Mouse (Mus musculus): ENCODE results near the gene Ankrd17. TPM values are rescaled to one million over a fixed set of nuclear protein-coding genes. Genes with fewer than 3 reads are reported as not detected.
A peak's percentile ranks its signal among the peaks of the same experiment; 100 is the strongest.

The Ankrd17 gene
- 0.48 and 0.51 TPM in 2 replicates for polyA plus RNA-seq (2012)

GRCm38 (mm10) chr5:90366121-90367066, at the start of gene Ankrd17:
TSS of gene Ankrd17 (minus strand) at chr5:90366577.
- H3K27me3 ChIP-seq (ENCODE audit: control insufficient read depth), result no peaks in the 10 kb centered on the region
- peaks cover 20% of the 10 kb centered on the region for H3K36me3 ChIP-seq (ENCODE audit: control insufficient read depth)
- H3K4me3 ChIP-seq (replicated peaks), result peak within 1 kb of the TSS; percentile 100
- H3K4me1 ChIP-seq (ENCODE audit: control insufficient read depth), result peaks cover 24% of the 10 kb centered on the region
- no peak for TF ChIP-seq TAL1 (IDR thresholded peaks at IDR 0.05; ENCODE audit: low read length)
- no peak for TF ChIP-seq GATA1 (IDR thresholded peaks at IDR 0.05; ENCODE audit: low read length)
- no peaks in the 10 kb centered on the region for H3K9me3 ChIP-seq (ENCODE audit: control insufficient read depth, low read length)

GRCm38 (mm10) chr5:90414925-90415295, 48.5 kb upstream of the Ankrd17 start:
- H3K9me3 ChIP-seq (ENCODE audit: control insufficient read depth, low read length), result no peaks in the 10 kb centered on the region
- TF ChIP-seq TAL1 (IDR thresholded peaks at IDR 0.05; ENCODE audit: low read length) (no peak), GATA1 (IDR thresholded peaks at IDR 0.05; ENCODE audit: low read length) (no peak)
- no peaks in the 10 kb centered on the region for H3K36me3 ChIP-seq (ENCODE audit: control insufficient read depth)
- no peak overlapping the region for H3K4me3 ChIP-seq (replicated peaks)
- no peaks in the 10 kb centered on the region for H3K4me1 ChIP-seq (ENCODE audit: control insufficient read depth)
- H3K27me3 ChIP-seq (ENCODE audit: control insufficient read depth), result no peaks in the 10 kb centered on the region

DNA sequence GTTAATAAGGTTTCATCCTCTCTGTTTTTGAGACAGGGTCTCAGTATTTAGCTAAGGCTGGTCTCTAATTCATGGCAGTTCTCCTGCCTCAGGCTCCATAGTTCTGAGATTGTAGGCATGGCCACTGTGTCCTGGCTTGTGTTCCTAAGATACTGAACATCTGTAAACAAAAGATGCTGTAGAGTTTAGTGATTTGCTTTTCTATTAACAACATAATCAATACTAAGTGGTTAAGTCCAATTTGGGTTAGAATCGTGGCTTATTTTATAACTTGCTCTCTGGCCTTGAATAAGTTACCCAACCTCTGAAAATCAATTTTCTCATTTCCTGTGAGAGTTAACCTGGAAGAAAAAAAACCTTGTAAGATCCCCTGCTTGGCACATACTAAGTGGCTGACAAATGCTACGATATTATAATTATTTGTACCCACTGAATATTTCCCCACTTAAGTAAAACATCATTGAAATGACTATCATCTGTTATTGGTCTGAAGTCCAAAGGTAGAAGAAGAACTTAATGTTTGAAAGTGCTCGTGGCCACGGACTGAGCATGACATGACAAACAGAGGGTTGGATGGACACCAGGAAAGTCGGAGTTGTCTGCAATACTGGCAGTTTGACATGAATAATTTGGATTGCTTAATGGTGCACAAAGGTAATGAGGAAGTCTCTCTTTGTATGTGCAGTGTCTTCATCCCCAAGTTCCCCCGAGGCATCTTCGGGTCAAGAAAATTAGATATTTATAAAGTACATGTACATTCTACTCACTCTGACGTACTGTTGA, 48.0 kb upstream of the Ankrd17 start:
- no peaks in the 10 kb centered on the region for H3K4me1 ChIP-seq (ENCODE audit: control insufficient read depth)
- H3K9me3 ChIP-seq (ENCODE audit: control insufficient read depth, low read length), result no peaks in the 10 kb centered on the region
- no peak overlapping the region for H3K4me3 ChIP-seq (replicated peaks)
- TF ChIP-seq GATA1 (IDR thresholded peaks at IDR 0.05; ENCODE audit: low read length) (no peak), TAL1 (IDR thresholded peaks at IDR 0.05; ENCODE audit: low read length) (no peak)
- H3K36me3 ChIP-seq (ENCODE audit: control insufficient read depth), result no peaks in the 10 kb centered on the region
- H3K27me3 ChIP-seq (ENCODE audit: control insufficient read depth), result no peaks in the 10 kb centered on the region

DNA sequence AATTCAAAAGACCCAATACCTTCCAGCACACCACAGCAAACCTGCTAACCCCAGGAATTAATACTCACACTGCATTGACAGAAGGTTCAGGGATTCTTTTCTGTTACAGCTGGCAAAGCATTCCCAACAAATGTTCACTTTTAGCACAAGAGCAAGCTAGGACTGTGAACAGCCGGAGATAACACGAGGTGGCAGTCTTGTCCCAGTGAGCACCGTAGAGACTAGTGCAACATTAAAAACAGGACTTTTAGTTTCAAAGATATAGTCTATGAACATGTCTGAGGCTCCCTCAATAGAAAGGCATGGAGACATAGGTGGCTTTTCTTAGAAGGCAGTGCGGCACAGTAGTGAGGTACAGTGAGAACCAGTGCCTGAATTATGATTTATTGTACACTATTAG, 38.8 kb upstream of the Ankrd17 start:
- no peak for TF ChIP-seq GATA1 (IDR thresholded peaks at IDR 0.05; ENCODE audit: low read length)
- TF ChIP-seq TAL1 (IDR thresholded peaks at IDR 0.05; ENCODE audit: low read length), result no peak
- no peaks in the 10 kb centered on the region for H3K27me3 ChIP-seq (ENCODE audit: control insufficient read depth)
- H3K4me3 ChIP-seq (replicated peaks), result no peak overlapping the region
- H3K36me3 ChIP-seq (ENCODE audit: control insufficient read depth), result no peaks in the 10 kb centered on the region
- no peaks in the 10 kb centered on the region for H3K9me3 ChIP-seq (ENCODE audit: control insufficient read depth, low read length)
- H3K4me1 ChIP-seq (ENCODE audit: control insufficient read depth), result no peaks in the 10 kb centered on the region

DNA sequence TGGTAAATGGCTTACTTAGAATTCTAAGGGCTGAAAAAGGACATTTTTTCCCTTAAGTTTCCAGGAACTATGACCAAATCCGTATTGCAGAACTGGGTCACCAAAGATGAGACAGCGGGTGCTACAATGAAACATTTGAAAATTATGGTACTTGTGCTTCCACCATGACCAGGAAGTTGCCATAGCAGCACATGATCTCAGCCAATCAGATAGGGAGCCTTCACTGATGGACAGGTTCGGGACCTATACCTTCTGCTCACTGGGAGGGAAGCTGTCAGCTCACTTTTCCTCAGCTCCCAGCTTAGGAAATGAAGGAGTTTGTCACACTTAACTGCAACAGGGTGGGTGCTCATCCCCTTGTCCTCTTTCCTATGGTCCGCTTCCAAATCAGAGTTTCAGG, 30.4 kb upstream of the Ankrd17 start:
- Histone ChIP-seq H3K4me1 (ENCODE audit: control insufficient read depth) (no peaks in the 10 kb centered on the region), H3K27me3 (ENCODE audit: control insufficient read depth) (no peaks in the 10 kb centered on the region), H3K4me3 (replicated peaks) (no peak overlapping the region), H3K9me3 (ENCODE audit: control insufficient read depth, low read length) (no peaks in the 10 kb centered on the region), H3K36me3 (ENCODE audit: control insufficient read depth) (no peaks in the 10 kb centered on the region)
- TF ChIP-seq GATA1 (IDR thresholded peaks at IDR 0.05; ENCODE audit: low read length) (no peak), TAL1 (IDR thresholded peaks at IDR 0.05; ENCODE audit: low read length) (no peak)

DNA sequence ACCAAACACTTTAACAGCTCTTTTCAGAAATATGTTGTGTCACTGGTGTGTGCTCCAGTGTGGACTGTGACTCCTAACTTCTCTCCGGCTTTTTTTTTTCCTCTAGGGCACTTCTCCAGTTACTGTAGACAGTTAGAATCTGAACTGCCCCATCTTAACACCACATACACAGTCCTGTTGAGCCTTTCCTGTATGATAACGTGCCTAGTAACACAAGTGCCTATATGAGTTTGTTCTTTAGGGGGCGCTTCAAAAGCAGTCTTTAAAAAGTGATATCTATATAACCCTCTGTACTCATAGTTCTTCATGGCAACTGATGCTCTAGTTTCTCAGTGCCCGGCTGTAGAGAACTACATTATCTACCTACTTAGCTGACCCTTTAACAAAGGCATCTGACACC, 27.9 kb upstream of the Ankrd17 start:
- Histone ChIP-seq H3K9me3 (ENCODE audit: control insufficient read depth, low read length) (no peaks in the 10 kb centered on the region), H3K27me3 (ENCODE audit: control insufficient read depth) (no peaks in the 10 kb centered on the region), H3K4me3 (replicated peaks) (no peak overlapping the region), H3K36me3 (ENCODE audit: control insufficient read depth) (no peaks in the 10 kb centered on the region), H3K4me1 (ENCODE audit: control insufficient read depth) (no peaks in the 10 kb centered on the region)
- TF ChIP-seq TAL1 (IDR thresholded peaks at IDR 0.05; ENCODE audit: low read length), result no peak
- TF ChIP-seq GATA1 (IDR thresholded peaks at IDR 0.05; ENCODE audit: low read length), result no peak

DNA sequence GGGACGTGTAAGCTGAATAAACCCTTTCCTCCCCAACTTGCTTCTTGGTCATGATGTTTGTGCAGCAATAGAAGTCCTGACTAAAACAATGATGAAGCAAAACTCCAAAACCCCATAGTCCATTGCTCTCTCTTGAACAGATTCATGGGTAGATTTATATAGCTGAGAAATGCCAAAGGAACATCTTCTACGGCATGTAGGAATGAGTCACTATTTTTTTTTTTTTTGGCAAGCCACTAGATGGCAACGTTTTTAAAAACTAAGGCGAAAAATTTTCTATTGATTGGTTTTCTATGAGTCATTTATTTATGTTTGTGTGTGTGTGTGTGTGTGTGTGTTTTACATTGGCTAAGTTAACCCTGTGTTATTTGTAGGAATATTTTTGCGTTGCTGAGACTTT, 27.4 kb upstream of the Ankrd17 start:
- TF ChIP-seq GATA1 (IDR thresholded peaks at IDR 0.05; ENCODE audit: low read length) (no peak), TAL1 (IDR thresholded peaks at IDR 0.05; ENCODE audit: low read length) (no peak)
- Histone ChIP-seq H3K27me3 (ENCODE audit: control insufficient read depth) (no peaks in the 10 kb centered on the region), H3K36me3 (ENCODE audit: control insufficient read depth) (no peaks in the 10 kb centered on the region), H3K4me1 (ENCODE audit: control insufficient read depth) (no peaks in the 10 kb centered on the region), H3K9me3 (ENCODE audit: control insufficient read depth, low read length) (no peaks in the 10 kb centered on the region), H3K4me3 (replicated peaks) (no peak overlapping the region)

DNA sequence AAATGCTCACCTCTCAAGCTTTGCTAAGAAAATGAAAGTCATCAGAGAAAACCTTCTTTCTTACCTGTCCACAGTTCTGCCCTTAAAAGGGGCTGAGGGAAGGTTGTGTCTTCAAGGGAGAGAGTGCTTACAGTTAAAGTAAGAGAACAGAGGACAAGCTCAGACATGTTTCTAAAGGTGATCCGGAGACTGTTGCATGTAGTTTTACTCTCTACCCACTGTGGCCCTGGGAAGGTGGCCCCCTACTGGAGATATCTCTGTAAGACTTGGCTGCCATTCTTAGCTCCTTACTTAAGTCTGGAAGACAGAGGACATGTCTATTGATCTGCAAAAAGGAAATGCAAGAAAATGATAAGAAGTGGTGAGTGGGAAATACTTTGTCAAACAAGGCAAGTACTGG, 16.7 kb upstream of the Ankrd17 start:
- no peaks in the 10 kb centered on the region for H3K27me3 ChIP-seq (ENCODE audit: control insufficient read depth)
- TF ChIP-seq GATA1 (IDR thresholded peaks at IDR 0.05; ENCODE audit: low read length) (no peak), TAL1 (IDR thresholded peaks at IDR 0.05; ENCODE audit: low read length) (no peak)
- no peaks in the 10 kb centered on the region for H3K4me1 ChIP-seq (ENCODE audit: control insufficient read depth)
- H3K4me3 ChIP-seq (replicated peaks), result no peak overlapping the region
- H3K36me3 ChIP-seq (ENCODE audit: control insufficient read depth), result no peaks in the 10 kb centered on the region
- H3K9me3 ChIP-seq (ENCODE audit: control insufficient read depth, low read length), result no peaks in the 10 kb centered on the region

- no peaks in the 10 kb centered on the region for H3K9me3 ChIP-seq (ENCODE audit: control insufficient read depth, low read length)
- no peaks in the 10 kb centered on the region for H3K4me1 ChIP-seq (ENCODE audit: control insufficient read depth)
- H3K36me3 ChIP-seq (ENCODE audit: control insufficient read depth), result no peaks in the 10 kb centered on the region
- TF ChIP-seq GATA1 (IDR thresholded peaks at IDR 0.05; ENCODE audit: low read length) (no peak), TAL1 (IDR thresholded peaks at IDR 0.05; ENCODE audit: low read length) (no peak)
- H3K27me3 ChIP-seq (ENCODE audit: control insufficient read depth), result no peaks in the 10 kb centered on the region
- no peak overlapping the region for H3K4me3 ChIP-seq (replicated peaks)
Measured at GRCm38 (mm10) chr5:90381458-90381857, 15.1 kb upstream of the Ankrd17 start.

Measured in erythroblast, embryonic 14.5 days (primary cell).